In the genomic region with DNA sequence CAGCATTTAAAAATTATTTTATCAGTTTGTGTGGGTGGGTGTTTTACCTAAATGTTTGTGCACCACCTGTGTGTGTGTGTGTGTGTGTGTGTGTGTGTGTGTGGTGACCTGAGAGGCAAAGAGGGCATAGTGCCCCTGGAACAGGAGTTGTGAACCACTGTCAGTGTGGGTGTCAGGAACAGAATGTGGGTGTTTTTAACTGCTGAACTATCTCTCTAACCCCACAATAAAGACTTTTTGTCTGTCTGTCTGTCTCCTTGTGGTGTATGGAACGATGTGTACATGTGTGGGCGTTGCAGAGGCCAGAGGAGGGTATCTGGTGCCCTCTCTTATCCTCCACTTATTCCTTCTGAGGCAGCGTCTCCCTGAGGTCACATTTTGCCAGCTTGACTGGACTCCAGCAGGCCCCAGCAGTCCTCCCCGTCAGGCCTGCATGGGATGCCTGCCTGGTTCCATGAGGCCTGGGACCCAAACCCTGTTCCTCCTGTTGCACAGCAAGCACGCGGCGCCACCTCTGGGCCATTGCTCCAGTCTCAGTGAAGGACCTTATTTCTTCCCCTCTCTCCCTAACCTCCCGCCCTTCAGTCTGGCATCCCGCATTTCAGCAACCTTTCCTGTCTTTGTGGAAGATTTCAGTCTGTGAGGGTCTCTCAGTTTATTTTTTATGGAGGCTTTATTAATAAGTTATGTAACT, we compare ENCODE assay signal across 10 mouse cellular contexts. TPM values are rescaled to one million over a fixed set of nuclear protein-coding genes. Genes with fewer than 3 reads are reported as not detected.
A peak's percentile ranks its signal among the peaks of the same experiment; 100 is the strongest.
DNase-seq lines count a peak whose midpoint lies in the region; TF ChIP-seq lines count a peak whose summit lies in the region.
"Had no signal": no experiment of that assay in that cellular context is flagged by ENCODE, and none has a peak within 500 bp of the region (broad histone marks: within the 10 kb centered on the region; RNA-seq: fewer than 3 reads in every experiment).

No protein-coding gene starts in this region.

- H3K36me3 ChIP-seq in MEL (ENCODE audit: control insufficient read depth in 1 of 2, insufficient read depth in 2 of 2, low read length in 2 of 2) = no peaks in the 10 kb centered on the region
- no peaks in the 10 kb centered on the region for H3K36me3 ChIP-seq in embryonic facial prominence, embryonic 10.5 days (replicated peaks)
- H3K36me3 ChIP-seq: heart, embryonic 13.5 days; liver, embryonic 15.5 days had no signal

- TF ChIP-seq RAD21 in MEL (IDR thresholded peaks at IDR 0.05; ENCODE audit: low read depth, low read length) = peak; percentile 86

- H3K27me3 ChIP-seq in MEL (ENCODE audit: control insufficient read depth in 1 of 2, insufficient read depth in 2 of 2, low read length in 2 of 2) = no peaks in the 10 kb centered on the region
- H3K27me3 ChIP-seq in embryonic facial prominence, embryonic 10.5 days (replicated peaks; ENCODE audit: low read depth, poor library complexity, severe bottlenecking) = 0 out of 2 replicates have a peak, but pooled peaks cover 4% of the 10 kb centered on the region
- H3K27me3 ChIP-seq: liver, embryonic 15.5 days had no signal

- no peak for TF ChIP-seq EP300 in MEL (IDR thresholded peaks at IDR 0.05; ENCODE audit: low read depth in 1 of 2, low read length in 2 of 2)

- no peak overlapping the region for H3K4me3 ChIP-seq in MEL (ENCODE audit: control insufficient read depth in 1 of 2, insufficient read depth in 1 of 2, low read depth in 2 of 2, low read length in 2 of 2)
- no peak overlapping the region for H3K4me3 ChIP-seq in embryonic facial prominence, embryonic 10.5 days
- H3K4me3 ChIP-seq: heart, embryonic 13.5 days; liver, embryonic 15.5 days had no signal

- DNase-seq in kidney, postnatal 10 days = peak; percentile 64
- no peak for DNase-seq in kidney, adult 11 months
- peak; percentile 76 for DNase-seq in MEL (ENCODE audit: low read depth, low spot score)
- peak; percentile 38 for DNase-seq in embryonic facial prominence, embryonic 10.5 days (ENCODE audit: low spot score)
- peak; percentile 71 to 74 for DNase-seq in spleen, postnatal 36 days (ENCODE audit: low spot score in 2 of 2)
- no peak for DNase-seq in gastrocnemius, adult 8-10 months (ENCODE audit: low spot score in 2 of 2)
- no peak for DNase-seq in heart, adult 8-10 months (ENCODE audit: low spot score)
- no peak for DNase-seq in adrenal gland, adult 18-20 months (ENCODE audit: low spot score in 2 of 2)

- H3K79me2 ChIP-seq in MEL (ENCODE audit: control insufficient read depth, insufficient read depth, low read length, poor library complexity) = no peaks in the 10 kb centered on the region

- TF ChIP-seq POLR2A in MEL (IDR thresholded peaks at IDR 0.05; ENCODE audit: control insufficient read depth in 1 of 2, insufficient read depth in 1 of 2, low read depth in 1 of 2, low read length in 2 of 2, poor library complexity in 1 of 2) = no peak

- H3K4me1 ChIP-seq in MEL (ENCODE audit: control insufficient read depth in 1 of 2, insufficient read depth in 2 of 2, low read length in 2 of 2) = peaks cover 2 to 4% of the 10 kb centered on the region in 2 experiments; a peak in 3 of 4 replicates
- H3K4me1 ChIP-seq in embryonic facial prominence, embryonic 10.5 days = no peaks in the 10 kb centered on the region
- H3K4me1 ChIP-seq: heart, embryonic 13.5 days; liver, embryonic 15.5 days had no signal

- H3K9ac ChIP-seq in MEL (ENCODE audit: control insufficient read depth, low read depth, low read length, poor library complexity, severe bottlenecking) = peak overlapping the region; percentile 22; the same call in 1 of the 2 replicates
- H3K9ac ChIP-seq: heart, embryonic 13.5 days; liver, embryonic 15.5 days had no signal

- peak in 2 of 3 experiments; percentile 82 to 93; a peak in 5 of 6 replicates for TF ChIP-seq CTCF in MEL (IDR thresholded peaks at IDR 0.05 in 2 of 3, conservative IDR thresholded peaks at IDR 0.05 in 1 of 3; ENCODE audit: control insufficient read depth in 1 of 3, insufficient read depth in 1 of 3, low read depth in 2 of 3, low read length in 3 of 3, poor library complexity in 1 of 3, severe bottlenecking in 1 of 3)

- H3K27ac ChIP-seq in MEL (ENCODE audit: control insufficient read depth, low read depth, low read length) = no peak overlapping the region
- H3K27ac ChIP-seq in embryonic facial prominence, embryonic 10.5 days (replicated peaks) = no peak overlapping the region
- H3K27ac ChIP-seq: heart, embryonic 13.5 days; liver, embryonic 15.5 days had no signal

- 40% methylated on average over 9 of the region's 9 CpGs for WGBS in embryonic facial prominence, embryonic 10.5 days

- no peaks in the 10 kb centered on the region for H3K9me3 ChIP-seq in MEL (replicated peaks; ENCODE audit: insufficient read depth, low read length)
- 0 out of 2 replicates have a peak, but pooled peaks cover 4% of the 10 kb centered on the region for H3K9me3 ChIP-seq in embryonic facial prominence, embryonic 10.5 days
- H3K9me3 ChIP-seq: heart, embryonic 13.5 days; liver, embryonic 15.5 days had no signal

TF ChIP-seq in MEL, 35 proteins besides CTCF, POLR2A, EP300 and RAD21:
- no peak for TF ChIP-seq MAFK (IDR thresholded peaks at IDR 0.05; ENCODE audit: borderline replicate concordance, low read depth, low read length)
- peak; percentile 66; the same call in 1 of the 2 replicates for TF ChIP-seq MAZ (IDR thresholded peaks at IDR 0.05; ENCODE audit: low read depth, low read length)
- TF ChIP-seq HCFC1 (IDR thresholded peaks at IDR 0.05; ENCODE audit: low read depth, low read length) = no peak
- no peak for TF ChIP-seq CHD2 (IDR thresholded peaks at IDR 0.05; ENCODE audit: low read length)
- peak; percentile 85 for TF ChIP-seq ZC3H11A (IDR thresholded peaks at IDR 0.05; ENCODE audit: low read depth, low read length)
- no peak for TF ChIP-seq GATA1 (IDR thresholded peaks at IDR 0.05; ENCODE audit: low read depth, low read length)
- TF ChIP-seq CHD1 (IDR thresholded peaks at IDR 0.05; ENCODE audit: low read depth, low read length) = no peak
- TF ChIP-seq MXI1 (IDR thresholded peaks at IDR 0.05; ENCODE audit: low read depth, low read length) = 0 out of 2 replicates have a peak, but pooled peaks have one; percentile 35
- TF ChIP-seq SMC3 (IDR thresholded peaks at IDR 0.05; ENCODE audit: low read depth, low read length) = peak; percentile 93
- TF ChIP-seq TAL1 (IDR thresholded peaks at IDR 0.05; ENCODE audit: low read length) = no peak

RNA-seq across cellular contexts. Expression of gene H2-DMb1, which starts 11.5 kb away (rescaled TPM):
- not detected in 2 replicates for total RNA-seq in MEL (2012; rRNA removed)
- under 1 TPM in 1 of 2 experiments, not detected in 1; 0.67 TPM for polyA plus RNA-seq in MEL (2012; ENCODE audit: insufficient read depth in 1 of 2, insufficient read length in 2 of 2, low read depth in 1 of 2, low replicate concordance in 2 of 2, missing spikeins in 1 of 2)
- polyA plus RNA-seq in embryonic facial prominence, embryonic 10.5 days (2016; fragmentation: Nextera tagmentation; extraction: Ambion mirVana) = 0.52 and 0.55 TPM in 2 replicates
- under 1 TPM in 2 of 4 experiments, not detected in 2; 0.19 to 0.81 TPM for total RNA-seq in gastrocnemius, adult 8-10 months (2022)
- total RNA-seq in heart, adult 8-10 months (2022) = 1 to 10 TPM; 1.8 to 3.0 (median 2.4) TPM
- 10 to 100 TPM in 1 of 2 experiments, 1 to 10 TPM in 1; 8.5 to 13.3 TPM for total RNA-seq in adrenal gland, adult 18-20 months (2021)

RNA-seq across cellular contexts. Expression of gene H2-DMb2, which starts 21.2 kb away (rescaled TPM):
- 0.77 and 0.82 TPM in 2 replicates for total RNA-seq in MEL (2012; rRNA removed)
- 1 to 10 TPM in 1 of 2 experiments, not detected in 1; 1.5 TPM for polyA plus RNA-seq in MEL (2012; ENCODE audit: insufficient read depth in 1 of 2, insufficient read length in 2 of 2, low read depth in 1 of 2, low replicate concordance in 2 of 2, missing spikeins in 1 of 2)
- 0.17 and 0.28 TPM in 2 replicates for polyA plus RNA-seq in embryonic facial prominence, embryonic 10.5 days (2016; fragmentation: Nextera tagmentation; extraction: Ambion mirVana)
- under 1 TPM in 2 of 4 experiments, not detected in 2; 0.40 to 0.61 TPM for total RNA-seq in gastrocnemius, adult 8-10 months (2022)
- total RNA-seq in heart, adult 8-10 months (2022) = 1 to 10 TPM in 2 of 4 experiments, under 1 TPM in 2; 0.65 to 1.1 (median 0.97) TPM
- 1 to 10 TPM; 2.0 to 3.8 TPM for total RNA-seq in adrenal gland, adult 18-20 months (2021)

RNA-seq across cellular contexts. Expression of gene Tap1, which starts 23.0 kb away (rescaled TPM):
- 24.6 and 30.7 TPM in 2 replicates for total RNA-seq in MEL (2012; rRNA removed)
- 10 to 100 TPM in 1 of 2 experiments, not detected in 1; 46.6 TPM for polyA plus RNA-seq in MEL (2012; ENCODE audit: insufficient read depth in 1 of 2, insufficient read length in 2 of 2, low read depth in 1 of 2, low replicate concordance in 2 of 2, missing spikeins in 1 of 2)
- 2.8 and 2.9 TPM in 2 replicates for polyA plus RNA-seq in embryonic facial prominence, embryonic 10.5 days (2016; fragmentation: Nextera tagmentation; extraction: Ambion mirVana)
- 1 to 10 TPM in 3 of 4 experiments, under 1 TPM in 1; 0.82 to 1.3 (median 1.2) TPM for total RNA-seq in gastrocnemius, adult 8-10 months (2022)
- 1 to 10 TPM; 4.4 to 5.6 (median 4.7) TPM for total RNA-seq in heart, adult 8-10 months (2022)
- 10 to 100 TPM; 13.8 to 24.9 TPM for total RNA-seq in adrenal gland, adult 18-20 months (2021)

RNA-seq across cellular contexts. Expression of gene Psmb9, which starts 23.2 kb away (rescaled TPM):
- total RNA-seq in MEL (2012; rRNA removed) = 23.3 and 24.9 TPM in 2 replicates
- polyA plus RNA-seq in MEL (2012; ENCODE audit: insufficient read depth in 1 of 2, insufficient read length in 2 of 2, low read depth in 1 of 2, low replicate concordance in 2 of 2, missing spikeins in 1 of 2) = 10 to 100 TPM in 1 of 2 experiments, not detected in 1; 14.7 TPM
- polyA plus RNA-seq in embryonic facial prominence, embryonic 10.5 days (2016; fragmentation: Nextera tagmentation; extraction: Ambion mirVana) = 0.57 and 0.93 TPM in 2 replicates
- 1 to 10 TPM; 1.4 to 2.1 (median 1.7) TPM for total RNA-seq in gastrocnemius, adult 8-10 months (2022)
- total RNA-seq in heart, adult 8-10 months (2022) = 10 to 100 TPM in 2 of 4 experiments, 1 to 10 TPM in 2; 6.9 to 12.9 (median 8.7) TPM
- 10 to 100 TPM; 15.2 to 31.6 TPM for total RNA-seq in adrenal gland, adult 18-20 months (2021)

RNA-seq across cellular contexts. Expression of gene Psmb8, which starts 33.2 kb away (rescaled TPM):
- 129 and 144 TPM in 2 replicates for total RNA-seq in MEL (2012; rRNA removed)
- 100 to 1,000 TPM in 1 of 2 experiments, not detected in 1; 133 TPM for polyA plus RNA-seq in MEL (2012; ENCODE audit: insufficient read depth in 1 of 2, insufficient read length in 2 of 2, low read depth in 1 of 2, low replicate concordance in 2 of 2, missing spikeins in 1 of 2)
- polyA plus RNA-seq in embryonic facial prominence, embryonic 10.5 days (2016; fragmentation: Nextera tagmentation; extraction: Ambion mirVana) = 1.3 and 1.7 TPM in 2 replicates
- total RNA-seq in gastrocnemius, adult 8-10 months (2022) = 1 to 10 TPM; 2.1 to 4.3 (median 3.4) TPM
- total RNA-seq in heart, adult 8-10 months (2022) = 10 to 100 TPM; 10.7 to 15.1 (median 12.8) TPM
- total RNA-seq in adrenal gland, adult 18-20 months (2021) = 10 to 100 TPM; 36.2 to 74.2 TPM

Comparison
In these comparisons a context has a peak if more than half of its experiments do, and no peak if none do; other contexts are left out.
1. DNase-seq: peak in kidney, postnatal 10 days (single experiment), MEL (single experiment), embryonic facial prominence, embryonic 10.5 days (single experiment) and spleen, postnatal 36 days (2 of 2); none in kidney, adult 11 months (single experiment), gastrocnemius, adult 8-10 months (0 of 2), heart, adult 8-10 months (single experiment) and adrenal gland, adult 18-20 months (0 of 2).